ENCODE assay signal across 8 mouse cellular contexts in the genomic region with DNA sequence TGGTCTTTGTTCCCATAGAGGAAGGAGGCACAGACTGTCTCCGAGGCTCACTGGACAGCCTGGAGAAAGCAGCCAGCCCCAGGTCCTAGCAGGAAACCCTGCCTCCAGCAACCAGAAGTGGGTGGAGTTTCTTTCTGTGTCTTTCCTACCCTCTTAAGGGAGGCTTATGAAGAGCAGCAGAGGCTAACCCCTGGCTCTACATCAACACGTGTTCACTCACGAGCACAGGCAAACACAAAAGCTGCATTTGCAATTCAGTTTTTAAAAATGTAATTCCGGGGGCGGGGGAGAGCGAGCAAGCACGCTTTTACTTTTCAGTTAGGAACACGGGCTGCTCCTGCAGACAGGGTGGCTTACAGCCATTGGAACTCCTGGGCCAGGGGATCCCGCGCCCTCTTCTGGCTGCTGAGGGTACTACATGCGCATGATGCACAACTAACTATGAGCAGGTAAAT. TPM values are rescaled to one million over a fixed set of nuclear protein-coding genes. Genes with fewer than 3 reads are reported as not detected.
DNase-seq lines count a peak whose midpoint lies in the region; ATAC-seq lines count a peak whose summit lies in the region.

No protein-coding gene starts in this region.

- ATAC-seq in embryonic facial prominence, embryonic 12.5 days (ENCODE audit: insufficient number of reproducible peaks, insufficient read depth, low FRiP score, low TSS enrichment): no peak; the same call in 1 of the 2 replicates
- ATAC-seq in midbrain, embryonic 11.5 days (ENCODE audit: low FRiP score): 0 out of 2 replicates have a peak, but pooled peaks have one; percentile 33

- no peak overlapping the region for H3K9ac ChIP-seq in embryonic facial prominence, embryonic 12.5 days
- 0 out of 2 replicates have a peak overlapping the region, but pooled peaks have one; percentile 6 for H3K9ac ChIP-seq in midbrain, embryonic 11.5 days (ENCODE audit: low read length)

- peaks cover 24% of the 10 kb centered on the region for H3K4me1 ChIP-seq in embryonic facial prominence, embryonic 12.5 days
- peaks cover 30% of the 10 kb centered on the region for H3K4me1 ChIP-seq in limb, embryonic 10.5 days
- peaks cover 7% of the 10 kb centered on the region for H3K4me1 ChIP-seq in midbrain, embryonic 11.5 days (ENCODE audit: control insufficient read depth, insufficient read depth, low read length)

- peak overlapping the region; percentile 59 for H3K27ac ChIP-seq in embryonic facial prominence, embryonic 12.5 days
- H3K27ac ChIP-seq in limb, embryonic 10.5 days: peak overlapping the region; percentile 87
- H3K27ac ChIP-seq in midbrain, embryonic 11.5 days (ENCODE audit: low read depth, low read length): no peak overlapping the region

- peak; percentile 92 for DNase-seq in adrenal gland, postnatal 14 days
- peak; percentile 99 for DNase-seq in heart, adult 11 months
- DNase-seq in kidney, adult 11 months: peak; percentile 81
- DNase-seq in limb, embryonic 10.5 days (ENCODE audit: low spot score): peak; percentile 97
- DNase-seq in midbrain, embryonic 11.5 days (ENCODE audit: low spot score, missing footprints): peak; percentile 99
- peak; percentile 81 for DNase-seq in spleen, adult 12 weeks (ENCODE audit: low spot score)
- DNase-seq in MN1 (ENCODE audit: low spot score): no peak

- WGBS in embryonic facial prominence, embryonic 12.5 days: under 1% methylated on average over 11 of the region's 11 CpGs
- WGBS in limb, embryonic 10.5 days: under 1% methylated on average over 11 of the region's 11 CpGs
- 0% methylated on average over 11 of the region's 11 CpGs for WGBS in midbrain, embryonic 11.5 days

- peak overlapping the region; percentile 28 for H3K4me3 ChIP-seq in embryonic facial prominence, embryonic 12.5 days
- H3K4me3 ChIP-seq in limb, embryonic 10.5 days: peak overlapping the region; percentile 53
- peak overlapping the region; percentile 17 for H3K4me3 ChIP-seq in midbrain, embryonic 11.5 days (ENCODE audit: low read depth, low read length)

- peak overlapping the region; percentile 45 for H3K4me2 ChIP-seq in embryonic facial prominence, embryonic 12.5 days (replicated peaks)
- peak overlapping the region; percentile 31 for H3K4me2 ChIP-seq in midbrain, embryonic 11.5 days

- no peaks in the 10 kb centered on the region for H3K9me3 ChIP-seq in embryonic facial prominence, embryonic 12.5 days
- no peaks in the 10 kb centered on the region for H3K9me3 ChIP-seq in limb, embryonic 10.5 days (replicated peaks)
- H3K9me3 ChIP-seq in midbrain, embryonic 11.5 days (ENCODE audit: control insufficient read depth, low read length): no peaks in the 10 kb centered on the region

- H3K27me3 ChIP-seq in embryonic facial prominence, embryonic 12.5 days: no peaks in the 10 kb centered on the region
- no peaks in the 10 kb centered on the region for H3K27me3 ChIP-seq in limb, embryonic 10.5 days (ENCODE audit: low read depth, poor library complexity, severe bottlenecking)
- no peaks in the 10 kb centered on the region; the same call in 1 of the 2 replicates for H3K27me3 ChIP-seq in midbrain, embryonic 11.5 days (ENCODE audit: control insufficient read depth, insufficient read depth, low read length)

- peaks cover 5% of the 10 kb centered on the region for H3K36me3 ChIP-seq in embryonic facial prominence, embryonic 12.5 days
- H3K36me3 ChIP-seq in limb, embryonic 10.5 days: peaks cover 6% of the 10 kb centered on the region; the same call in 1 of the 2 replicates
- H3K36me3 ChIP-seq in midbrain, embryonic 11.5 days (ENCODE audit: control insufficient read depth, insufficient read depth, low read length): no peaks in the 10 kb centered on the region

RNA-seq across cellular contexts. Expression of gene St6galnac6, which starts 3.1 kb away (rescaled TPM):
- total RNA-seq in adrenal gland, postnatal 14 days (2021): 54.1 and 56.5 TPM in 2 replicates
- polyA plus RNA-seq in embryonic facial prominence, embryonic 12.5 days (2016; fragmentation: Nextera tagmentation; extraction: Ambion mirVana): 26.4 and 28.1 TPM in 2 replicates
- polyA plus RNA-seq in limb, embryonic 10.5 days (2016; fragmentation: Nextera tagmentation; extraction: Ambion mirVana): 11.8 and 16.7 TPM in 2 replicates
- polyA plus RNA-seq in midbrain, embryonic 11.5 days (2014; fragmentation: Nextera tagmentation; extraction: Ambion mirVana): 3.4 and 4.5 TPM in 2 replicates

RNA-seq across cellular contexts. Expression of gene St6galnac4, which starts 15.7 kb away (rescaled TPM):
- 12.0 and 13.5 TPM in 2 replicates for total RNA-seq in adrenal gland, postnatal 14 days (2021)
- 32.7 and 36.5 TPM in 2 replicates for polyA plus RNA-seq in embryonic facial prominence, embryonic 12.5 days (2016; fragmentation: Nextera tagmentation; extraction: Ambion mirVana)
- 26.0 and 26.1 TPM in 2 replicates for polyA plus RNA-seq in limb, embryonic 10.5 days (2016; fragmentation: Nextera tagmentation; extraction: Ambion mirVana)
- 13.2 and 13.6 TPM in 2 replicates for polyA plus RNA-seq in midbrain, embryonic 11.5 days (2014; fragmentation: Nextera tagmentation; extraction: Ambion mirVana)

RNA-seq across cellular contexts. Expression of gene Ak1, which starts 18.9 kb away (rescaled TPM):
- total RNA-seq in adrenal gland, postnatal 14 days (2021): 53.2 and 61.4 TPM in 2 replicates
- 19.4 and 24.1 TPM in 2 replicates for polyA plus RNA-seq in embryonic facial prominence, embryonic 12.5 days (2016; fragmentation: Nextera tagmentation; extraction: Ambion mirVana)
- 21.6 and 35.7 TPM in 2 replicates for polyA plus RNA-seq in limb, embryonic 10.5 days (2016; fragmentation: Nextera tagmentation; extraction: Ambion mirVana)
- 18.3 and 22.0 TPM in 2 replicates for polyA plus RNA-seq in midbrain, embryonic 11.5 days (2014; fragmentation: Nextera tagmentation; extraction: Ambion mirVana)

RNA-seq across cellular contexts. Expression of gene 9430097D07Rik, which starts 27.1 kb away (rescaled TPM):
- not detected in 2 replicates for total RNA-seq in adrenal gland, postnatal 14 days (2021)
- 0.29 TPM in 1 of 2 replicates, not detected in the other for polyA plus RNA-seq in embryonic facial prominence, embryonic 12.5 days (2016; fragmentation: Nextera tagmentation; extraction: Ambion mirVana)
- 0.24 TPM in 1 of 2 replicates, not detected in the other for polyA plus RNA-seq in limb, embryonic 10.5 days (2016; fragmentation: Nextera tagmentation; extraction: Ambion mirVana)
- 0.25 and 0.49 TPM in 2 replicates for polyA plus RNA-seq in midbrain, embryonic 11.5 days (2014; fragmentation: Nextera tagmentation; extraction: Ambion mirVana)

RNA-seq across cellular contexts. Expression of gene Pip5kl1, which starts 28.0 kb away (rescaled TPM):
- total RNA-seq in adrenal gland, postnatal 14 days (2021): 0.23 TPM in 1 of 2 replicates, not detected in the other
- polyA plus RNA-seq in embryonic facial prominence, embryonic 12.5 days (2016; fragmentation: Nextera tagmentation; extraction: Ambion mirVana): 2.9 and 3.4 TPM in 2 replicates
- polyA plus RNA-seq in limb, embryonic 10.5 days (2016; fragmentation: Nextera tagmentation; extraction: Ambion mirVana): 1.0 and 2.7 TPM in 2 replicates
- 2.0 and 2.1 TPM in 2 replicates for polyA plus RNA-seq in midbrain, embryonic 11.5 days (2014; fragmentation: Nextera tagmentation; extraction: Ambion mirVana)
